Mouse (Mus musculus) liver, postnatal 0 days (tissue): ENCODE results near the gene Gm17324. TPM values are rescaled to one million over a fixed set of nuclear protein-coding genes. Genes with fewer than 3 reads are reported as not detected.

ENCODE experiments used
- ATAC-seq: fragments of 200-750 bp; cut with Nextera tagmentation; 2 replicates; pipeline ENCODE4 v1.8.0; 2017; ENCODE audit warnings: mild to moderate bottlenecking, moderate library complexity
- DNase-seq: peaks from one replicate; pipeline ENCODE4 v3.0.0-alpha.2; 2016
- H3K27ac ChIP-seq: fragments of 300-500 bp; sonication (generic); 2 replicates; pipeline ENCODE4 v1.5.1; 2014; ENCODE audit warnings: antibody characterized with exemption, moderate library complexity, mild to moderate bottlenecking, low read depth
- H3K27me3 ChIP-seq: fragments of 300-500 bp; sonication (generic); 2 replicates; pipeline ENCODE4 v1.6.1; 2014; ENCODE audit warnings: low read length, control low read depth, mixed read lengths; ENCODE audit not compliant: insufficient read depth
- H3K36me3 ChIP-seq: fragments of 300-500 bp; sonication (generic); replicated peaks from 2 replicates; pipeline ENCODE4 v1.6.1; 2014; ENCODE audit warnings: mild to moderate bottlenecking, control low read depth, low read length, moderate library complexity, mixed read lengths; ENCODE audit not compliant: insufficient read depth
- H3K4me1 ChIP-seq: fragments of 300-500 bp; sonication (generic); 2 replicates; pipeline ENCODE4 v1.6.1; 2014; ENCODE audit warnings: antibody characterized with exemption, mild to moderate bottlenecking, control low read depth; ENCODE audit not compliant: insufficient read depth
- H3K4me2 ChIP-seq: fragments of 300-500 bp; sonication (generic); 2 replicates; pipeline ENCODE4 v1.6.1; 2014; ENCODE audit warnings: low read depth, mild to moderate bottlenecking, low read length, moderate library complexity, mixed read lengths
- H3K4me3 ChIP-seq: fragments of 300-500 bp; sonication (generic); 2 replicates; pipeline ENCODE4 v1.5.1; 2014; ENCODE audit warnings: low read depth, low read length
- H3K9ac ChIP-seq: fragments of 300-500 bp; sonication (generic); replicated peaks from 2 replicates; pipeline ENCODE4 v1.6.1; 2014; ENCODE audit warnings: mild to moderate bottlenecking, moderate library complexity
- H3K9me3 ChIP-seq: fragments of 300-500 bp; sonication (generic); 2 replicates; pipeline ENCODE4 v1.6.1; 2016; ENCODE audit warnings: mild to moderate bottlenecking, control low read depth, low read length, mixed read lengths
- CTCF ChIP-seq: sonication (generic); IDR thresholded peaks from 2 replicates; pipeline ENCODE4 v1.5.1; 2016; ENCODE audit warnings: antibody characterized with exemption, low read depth
- EP300 ChIP-seq: IDR thresholded peaks from 2 replicates; pipeline ENCODE4 v1.6.1; 2016; ENCODE audit warnings: antibody characterized with exemption, low read depth, mild to moderate bottlenecking
- WGBS: fragments of 180-500 bp; shearing (Covaris S2); extraction: QIAGEN DNeasy Blood & Tissue Kit; methylation state at CpG from one replicate; pipeline ENCODE4 v1.1.7; 2014; ENCODE audit not compliant: insufficient replicate concordance; 5-methylcytosine and 5-hydroxymethylcytosine counted together
- microRNA-seq: library from miRNA; unstranded; fragments of <30 nt; microRNA quantifications from one replicate; pipeline ENCODE4, GENCODE M21; 2016
- polyA plus RNA-seq: library from polyadenylated mRNA; unstranded; fragments of >200 nt; fragmentation: Nextera tagmentation; extraction: Ambion mirVana; gene quantifications from 2 replicates; pipeline ENCODE4 v1.2.1, GENCODE M21; 2015

The Gm17324 gene
- polyA plus RNA-seq, 1 experiment from 2014 or later = 0.75 TPM

DNA sequence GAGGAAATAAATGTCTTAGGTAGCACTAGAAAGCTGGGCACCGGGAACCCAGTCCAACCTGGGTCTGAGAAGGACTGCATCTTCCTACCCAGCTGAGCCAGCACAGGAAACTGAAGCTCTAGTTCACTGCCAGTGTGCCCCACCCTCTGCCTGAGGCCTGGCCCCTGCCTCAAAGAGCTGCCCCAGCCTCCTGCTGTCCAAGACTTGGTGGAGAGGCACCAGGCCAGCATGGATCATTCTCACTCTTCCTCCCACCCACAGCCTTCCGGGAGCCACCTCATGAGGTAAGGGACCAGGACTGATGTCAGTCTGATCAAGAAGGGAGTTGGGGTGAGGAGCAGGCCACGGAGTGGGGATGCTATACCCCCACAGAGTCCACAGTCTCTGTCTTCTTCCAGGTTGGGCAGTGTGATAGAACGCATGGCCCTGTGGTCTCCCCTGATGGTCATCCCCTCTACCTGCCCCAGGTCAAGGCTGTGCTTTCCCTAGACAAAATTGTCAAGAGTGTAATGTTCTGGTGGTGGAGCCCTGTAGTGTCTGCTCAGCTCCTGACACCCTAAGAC lies 19.6 kb downstream of the Gm17324 start:
- 74% methylated on average over 4 of the region's 4 CpGs for WGBS
- no peak for ATAC-seq
- H3K9me3 ChIP-seq = no peaks in the 10 kb centered on the region

DNA sequence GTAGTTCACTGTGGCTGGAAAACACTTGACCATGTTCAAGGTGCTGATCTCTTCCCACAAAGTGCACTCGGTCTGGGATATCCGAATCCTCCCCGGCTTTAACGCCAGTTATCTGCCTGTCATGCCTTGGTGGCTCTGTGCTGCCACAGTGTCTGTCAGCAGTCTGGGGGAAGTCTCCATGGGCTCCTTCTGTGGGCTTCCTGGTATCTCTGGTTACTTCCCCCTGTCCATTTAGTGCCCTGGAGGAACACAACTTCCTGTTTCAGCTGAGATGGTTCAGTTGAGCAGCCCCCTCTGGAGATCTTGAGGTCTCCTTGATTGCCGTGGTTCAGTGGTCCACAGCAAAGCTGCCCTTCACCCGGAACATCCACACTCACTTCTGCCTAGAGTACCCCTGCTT lies 20.4 kb downstream of the Gm17324 start:
- Histone ChIP-seq H3K27ac (peak overlapping the region; percentile 44; the same call in 1 of the 2 replicates), H3K4me1 (peaks cover 7% of the 10 kb centered on the region), H3K4me2 (peak overlapping the region; percentile 74), H3K4me3 (no peak overlapping the region), H3K27me3 (no peaks in the 10 kb centered on the region), H3K9me3 (no peaks in the 10 kb centered on the region), H3K9ac (no peak overlapping the region), H3K36me3 (no peaks in the 10 kb centered on the region; the same call in 1 of the 2 replicates)
- TF ChIP-seq CTCF (no peak), EP300 (no peak)
- WGBS = 28% methylated on average over 6 of the region's 6 CpGs
- ATAC-seq (peak; percentile 66; the same call in 1 of the 2 replicates), DNase-seq (peak; percentile 30)

More for the DNA sequence above, 19.6 kb downstream of the Gm17324 start:
- no peaks in the 10 kb centered on the region for H3K27me3 ChIP-seq
- no peak for DNase-seq
- no peaks in the 10 kb centered on the region; the same call in 1 of the 2 replicates for H3K36me3 ChIP-seq
- H3K27ac ChIP-seq = no peak overlapping the region
- no peak overlapping the region for H3K4me2 ChIP-seq
- no peak overlapping the region for H3K4me3 ChIP-seq
- TF ChIP-seq EP300 (no peak), CTCF (no peak)
- no peak overlapping the region for H3K9ac ChIP-seq
- peaks cover 7% of the 10 kb centered on the region for H3K4me1 ChIP-seq

DNA sequence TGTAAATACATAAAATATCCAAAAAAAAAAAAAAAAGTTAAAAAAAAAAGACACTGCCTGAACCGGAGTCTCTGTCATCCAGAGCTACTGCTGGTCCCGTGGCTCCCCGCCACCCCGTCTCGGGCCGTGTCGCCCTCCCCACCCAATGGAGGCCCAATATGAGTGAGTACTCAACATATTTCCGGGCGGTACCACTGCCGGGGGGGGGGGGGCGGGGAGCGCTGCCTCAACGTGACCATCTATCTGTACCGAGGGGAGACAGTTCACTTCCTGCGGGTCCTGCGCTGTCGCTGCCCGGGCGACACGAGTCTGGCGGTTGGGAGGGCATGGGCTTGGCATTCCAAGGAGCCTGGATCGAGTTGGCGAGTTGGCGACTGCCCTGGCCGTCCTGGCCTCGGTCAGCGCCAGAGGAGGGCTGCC lies 21.2 kb downstream of the Gm17324 start:
- TF ChIP-seq CTCF (no peak), EP300 (no peak)
- Histone ChIP-seq H3K27me3 (no peaks in the 10 kb centered on the region), H3K9ac (peak overlapping the region; percentile 46; the same call in 1 of the 2 replicates), H3K9me3 (no peaks in the 10 kb centered on the region), H3K36me3 (no peaks in the 10 kb centered on the region; the same call in 1 of the 2 replicates), H3K4me1 (peaks cover 7% of the 10 kb centered on the region), H3K4me2 (peak overlapping the region; percentile 74), H3K27ac (peak overlapping the region; percentile 44; the same call in 1 of the 2 replicates), H3K4me3 (peak overlapping the region; percentile 37)
- DNase-seq (peak; percentile 40), ATAC-seq (peak; percentile 47)
- 18% methylated on average over 23 of the region's 27 CpGs for WGBS

DNA sequence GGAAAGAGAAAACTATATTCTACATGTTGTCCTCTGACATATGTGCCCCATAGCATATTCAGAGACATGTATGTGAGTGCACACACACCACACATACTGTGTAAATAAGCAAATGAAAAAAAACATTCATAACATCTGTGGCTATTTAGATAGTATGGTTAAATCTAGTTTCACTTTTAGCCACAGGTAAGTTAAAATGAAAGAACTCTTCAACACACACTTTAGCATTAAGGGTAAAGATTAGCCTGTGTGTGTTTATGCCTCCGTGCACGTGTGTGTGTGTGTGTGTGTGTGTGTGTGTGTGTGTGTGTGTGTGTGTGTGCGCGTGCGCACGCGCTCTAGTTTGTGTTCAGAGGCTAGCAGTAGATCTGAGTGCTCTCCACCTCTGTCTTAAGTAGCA lies 47.0 kb downstream of the Gm17324 start:
- no peak overlapping the region for H3K9ac ChIP-seq
- no peaks in the 10 kb centered on the region for H3K9me3 ChIP-seq
- peaks cover 12% of the 10 kb centered on the region for H3K27me3 ChIP-seq
- ATAC-seq = no peak
- TF ChIP-seq CTCF = no peak
- TF ChIP-seq EP300 = no peak
- 86% methylated on average over 7 of the region's 7 CpGs for WGBS
- H3K36me3 ChIP-seq = no peaks in the 10 kb centered on the region
- DNase-seq = no peak
- no peak overlapping the region for H3K27ac ChIP-seq
- H3K4me2 ChIP-seq = no peak overlapping the region
- H3K4me3 ChIP-seq = no peak overlapping the region
- H3K4me1 ChIP-seq = no peaks in the 10 kb centered on the region

DNA sequence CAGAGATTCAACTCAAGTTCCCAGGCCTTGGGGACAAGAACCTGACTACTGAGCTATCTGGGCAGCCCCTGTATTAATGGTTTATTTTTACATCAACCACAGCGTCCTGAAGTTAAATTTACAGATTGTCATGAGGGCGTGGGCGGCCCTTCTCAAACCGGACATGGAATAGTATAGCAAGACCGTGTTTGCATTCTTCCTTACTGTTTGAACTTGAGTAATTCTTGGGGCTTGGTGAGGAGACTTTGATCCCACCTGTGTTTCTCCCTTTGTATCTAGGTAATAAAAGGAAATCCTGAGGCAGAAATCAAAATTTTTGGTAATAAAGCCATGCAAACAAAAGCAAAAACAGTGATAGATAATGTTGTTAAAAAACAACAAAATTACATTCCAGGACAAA lies 48.0 kb downstream of the Gm17324 start:
- TF ChIP-seq EP300 (no peak), CTCF (no peak)
- no peak overlapping the region for H3K4me3 ChIP-seq
- H3K9ac ChIP-seq = no peak overlapping the region
- peaks cover 5% of the 10 kb centered on the region for H3K4me1 ChIP-seq
- H3K36me3 ChIP-seq = no peaks in the 10 kb centered on the region
- ATAC-seq (no peak), DNase-seq (no peak)
- WGBS = 63% methylated on average over 5 of the region's 5 CpGs
- H3K27ac ChIP-seq = no peak overlapping the region
- no peaks in the 10 kb centered on the region for H3K9me3 ChIP-seq
- peaks cover 23% of the 10 kb centered on the region for H3K27me3 ChIP-seq
- H3K4me2 ChIP-seq = no peak overlapping the region

Small RNAs within 50 kb of the gene (microRNA-seq; reads per million reads assigned to microRNA genes)
- not detected for gene Gm26377

Other genes with a start within 250 kb of the Gm17324 start
- 0.39 TPM in 1 of 2 replicates, not detected in the other for gene Gsta1, start 218.1 kb downstream of the Gm17324 start, polyA plus RNA-seq
- gene Gm3776, start 191.7 kb downstream of the Gm17324 start, polyA plus RNA-seq = 0.13 TPM in 1 of 2 replicates, not detected in the other
- not detected in 2 replicates for gene Gm10639, start 158.9 kb downstream of the Gm17324 start, polyA plus RNA-seq
- gene Omt2a, start 134.0 kb downstream of the Gm17324 start, polyA plus RNA-seq = not detected in 2 replicates
- not detected in 2 replicates for gene Omt2b, start 121.2 kb downstream of the Gm17324 start, polyA plus RNA-seq
- 1.3 and 2.3 TPM in 2 replicates for gene Gsta2, start 93.0 kb downstream of the Gm17324 start, polyA plus RNA-seq
- gene Dppa5a, start 80.6 kb downstream of the Gm17324 start, polyA plus RNA-seq = not detected in 2 replicates
- not detected in 2 replicates for gene Ooep, start 70.1 kb downstream of the Gm17324 start, polyA plus RNA-seq
- 0.05 TPM in 1 of 2 replicates, not detected in the other for gene Ddx43, start 53.0 kb downstream of the Gm17324 start, polyA plus RNA-seq
- 0.85 and 0.92 TPM in 2 replicates for gene Cgas, start 5.5 kb downstream of the Gm17324 start, polyA plus RNA-seq
- gene Mto1, start 578 bp downstream of the Gm17324 start, polyA plus RNA-seq = 10.9 and 11.5 TPM in 2 replicates
- 1,946 and 1,972 TPM in 2 replicates for gene Eef1a1, start 40.4 kb upstream of the Gm17324 start, polyA plus RNA-seq
- gene Slc17a5, start 139.3 kb upstream of the Gm17324 start, polyA plus RNA-seq = 5.2 and 6.2 TPM in 2 replicates
- 0.04 TPM in 2 replicates for gene Cd109, start 166.8 kb upstream of the Gm17324 start, polyA plus RNA-seq